Mouse (Mus musculus) kidney, postnatal 36 days (tissue): ENCODE results near the gene Dennd4b.
"Not testable (repeated sequence)": the region's sequence is repeated elsewhere in the genome, so short reads cannot be mapped to it uniquely, and the experiment has no call there.

Source experiments
- DNase-seq, 2 experiments: peaks; one replicate each; pipeline ENCODE4 v3.0.0; 2021 to 2022; ENCODE audit warnings: mixed read lengths in 2 of 2

Dennd4b gene

DNA sequence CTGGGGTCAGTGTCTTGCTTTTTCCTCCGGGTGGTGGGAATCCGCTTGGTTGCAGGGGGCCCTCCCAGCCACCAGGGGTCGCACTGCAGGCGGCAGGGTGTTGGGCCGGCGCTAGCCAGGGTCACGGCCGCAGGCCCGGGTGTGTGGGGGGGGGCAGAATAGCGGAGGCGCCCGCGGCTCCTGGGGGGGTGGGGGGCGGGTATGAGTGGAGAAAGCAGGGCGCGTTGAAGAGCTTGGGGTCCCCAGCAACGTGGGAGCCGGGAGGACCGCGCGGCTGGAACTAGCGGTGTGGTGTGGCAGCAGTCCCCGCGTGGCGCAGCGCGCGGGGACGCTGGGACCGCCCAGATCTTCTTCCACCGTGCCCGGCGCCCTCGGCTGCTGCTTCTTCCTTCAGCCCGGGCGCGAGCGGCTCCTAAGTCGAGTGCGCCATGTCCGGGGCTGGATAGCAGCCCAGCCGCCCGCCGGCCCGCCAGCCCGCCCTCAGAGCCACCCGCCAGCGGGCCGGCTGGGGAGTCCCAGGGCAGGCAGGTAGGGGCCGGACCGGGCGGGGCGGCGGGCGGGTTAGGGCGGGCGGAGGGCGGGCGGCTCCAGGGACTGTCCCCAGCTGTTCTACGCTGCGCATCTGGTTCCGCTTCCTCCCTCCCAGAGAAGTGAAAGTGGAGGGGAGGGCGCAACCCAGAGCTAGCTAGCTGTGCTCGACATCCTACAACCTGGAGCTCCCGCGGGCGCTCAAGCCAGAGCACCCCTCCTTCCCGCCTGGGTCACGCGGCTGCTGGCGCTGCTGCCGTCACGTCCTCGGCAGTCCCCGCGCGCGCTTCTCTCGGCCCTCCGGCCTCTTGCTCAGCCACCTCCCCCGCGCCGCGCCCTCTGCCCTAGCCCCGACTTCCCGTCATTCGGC lies at the start of gene Dennd4b:
Dennd4b (plus strand) TSS at position 152 of the 898 bp plus-strand sequence.
- DNase-seq = peak; percentile 91 to 96

GRCm38 (mm10) chr3:90215825-90216380 lies 49.1 kb upstream of the Dennd4b start:
- DNase-seq = peak; percentile 30 to 34

- peak; percentile 62 to 76 for DNase-seq
Observed at GRCm38 (mm10) chr3:90220088-90220487, 44.9 kb upstream of the Dennd4b start.

- peak; percentile 88 to 90 for DNase-seq
Observed at GRCm38 (mm10) chr3:90220531-90220951, 44.4 kb upstream of the Dennd4b start.

DNA sequence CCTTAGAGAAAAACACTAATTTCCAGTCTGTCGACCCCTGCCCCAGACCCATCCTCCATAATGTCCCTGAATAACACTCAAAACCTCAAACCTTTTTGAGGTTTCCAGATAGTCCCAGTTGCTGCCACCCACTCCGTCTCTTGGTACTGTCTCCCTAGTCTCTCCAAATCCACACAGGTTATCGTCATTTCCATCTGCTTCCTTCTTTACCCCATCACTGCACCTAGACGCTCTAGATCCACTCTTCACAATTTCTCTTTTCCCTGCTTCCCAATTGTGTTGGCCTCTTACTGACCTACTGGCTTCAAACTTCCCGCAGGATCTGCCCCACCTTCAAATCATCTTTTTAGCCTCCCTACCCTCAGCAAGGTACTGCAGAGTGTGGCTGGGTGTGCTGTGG lies 43.9 kb upstream of the Dennd4b start:
- no peak for DNase-seq

GRCm38 (mm10) chr3:90222455-90222854 lies 42.5 kb upstream of the Dennd4b start:
- no peak for DNase-seq

DNA sequence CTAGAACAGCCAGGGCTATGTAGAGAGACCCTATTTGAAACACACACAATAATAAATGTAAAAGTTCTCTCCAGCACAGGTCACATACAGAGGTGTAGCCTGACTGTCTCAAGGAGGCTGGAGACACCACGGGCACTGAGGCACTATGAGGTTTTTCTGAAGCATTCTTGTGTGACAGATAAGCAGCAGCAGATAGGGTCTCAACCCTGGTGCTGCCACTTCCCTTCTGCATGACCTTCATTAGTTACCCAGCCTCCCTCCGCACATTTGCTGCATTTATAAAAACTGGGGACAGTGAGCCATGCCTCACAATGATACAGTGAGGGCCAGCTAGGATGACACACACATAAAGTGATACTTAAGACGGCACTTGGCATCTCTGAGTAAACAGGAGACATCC lies 42.0 kb upstream of the Dennd4b start:
- DNase-seq = no peak

DNA sequence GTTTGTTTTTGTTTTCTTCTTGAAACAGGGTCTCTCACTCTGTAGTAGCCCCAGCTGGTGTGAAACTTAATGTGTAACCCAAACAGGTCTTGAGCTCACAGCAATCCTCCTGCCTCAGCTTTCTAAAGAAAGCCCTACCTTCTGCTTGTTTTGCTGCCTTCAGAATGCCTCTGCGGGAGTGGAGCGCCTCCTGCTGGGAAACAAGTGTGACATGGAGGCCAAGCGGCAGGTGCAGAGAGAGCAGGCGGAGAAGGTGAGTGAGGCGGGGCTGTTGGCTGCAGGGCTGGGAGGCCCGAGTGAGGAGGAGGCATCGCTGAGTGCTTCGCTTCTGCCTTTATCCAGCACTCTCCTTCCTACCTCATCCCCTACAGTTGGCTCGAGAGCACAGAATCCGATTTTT lies 40.7 kb upstream of the Dennd4b start:
- DNase-seq = no peak

- DNase-seq = no peak
Observed at GRCm38 (mm10) chr3:90231075-90231474, 33.9 kb upstream of the Dennd4b start.

DNA sequence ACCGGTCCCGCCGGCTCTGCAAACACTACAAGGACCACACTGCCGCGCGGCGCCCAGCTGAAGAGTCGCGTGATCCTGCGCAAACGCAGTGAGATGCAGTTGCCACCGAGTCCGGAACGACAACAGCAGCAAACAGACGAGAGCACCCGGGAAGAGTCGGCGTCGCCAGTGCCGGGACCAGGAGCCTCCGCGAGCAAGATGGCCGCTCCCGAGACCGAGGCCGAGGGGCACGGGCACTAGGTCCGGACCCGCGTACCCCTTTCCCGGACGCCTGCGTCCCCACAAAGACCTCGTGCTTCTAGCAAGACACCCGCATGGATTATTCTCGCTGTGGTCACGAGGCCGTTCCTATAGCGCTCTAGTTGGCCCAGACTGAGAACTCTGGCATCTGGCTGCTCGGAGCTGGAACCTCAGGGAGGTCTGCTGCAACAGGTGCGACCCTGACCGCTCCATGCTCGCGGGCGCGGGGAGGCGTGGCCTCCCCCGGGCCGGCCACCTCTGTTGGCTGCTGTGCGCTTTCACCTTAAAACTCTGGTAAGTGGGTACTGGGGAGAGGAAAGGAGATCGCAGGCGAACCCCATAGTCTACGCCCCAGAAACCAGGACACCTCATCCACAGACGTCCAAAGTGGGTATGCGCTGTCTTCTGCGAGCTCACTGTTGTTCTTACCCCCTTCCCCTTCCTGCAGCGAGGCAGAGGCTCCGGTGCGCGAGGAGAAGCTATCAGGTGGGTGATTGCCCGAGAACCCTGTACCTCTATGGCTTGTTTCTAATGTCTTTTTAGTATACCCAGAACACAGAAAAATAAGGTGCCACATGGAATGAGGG lies 33.3 kb upstream of the Dennd4b start, which contains the start of gene Jtb:
Jtb (plus strand) TSS at position 91 of the 827 bp plus-strand sequence.
- DNase-seq = peak; percentile 96 to 97

- peak; percentile 55 to 64 for DNase-seq
Observed at GRCm38 (mm10) chr3:90241251-90241650, 23.7 kb upstream of the Dennd4b start.

- no peak for DNase-seq
Observed at GRCm38 (mm10) chr3:90241669-90242358, 23.2 kb upstream of the Dennd4b start.

DNA sequence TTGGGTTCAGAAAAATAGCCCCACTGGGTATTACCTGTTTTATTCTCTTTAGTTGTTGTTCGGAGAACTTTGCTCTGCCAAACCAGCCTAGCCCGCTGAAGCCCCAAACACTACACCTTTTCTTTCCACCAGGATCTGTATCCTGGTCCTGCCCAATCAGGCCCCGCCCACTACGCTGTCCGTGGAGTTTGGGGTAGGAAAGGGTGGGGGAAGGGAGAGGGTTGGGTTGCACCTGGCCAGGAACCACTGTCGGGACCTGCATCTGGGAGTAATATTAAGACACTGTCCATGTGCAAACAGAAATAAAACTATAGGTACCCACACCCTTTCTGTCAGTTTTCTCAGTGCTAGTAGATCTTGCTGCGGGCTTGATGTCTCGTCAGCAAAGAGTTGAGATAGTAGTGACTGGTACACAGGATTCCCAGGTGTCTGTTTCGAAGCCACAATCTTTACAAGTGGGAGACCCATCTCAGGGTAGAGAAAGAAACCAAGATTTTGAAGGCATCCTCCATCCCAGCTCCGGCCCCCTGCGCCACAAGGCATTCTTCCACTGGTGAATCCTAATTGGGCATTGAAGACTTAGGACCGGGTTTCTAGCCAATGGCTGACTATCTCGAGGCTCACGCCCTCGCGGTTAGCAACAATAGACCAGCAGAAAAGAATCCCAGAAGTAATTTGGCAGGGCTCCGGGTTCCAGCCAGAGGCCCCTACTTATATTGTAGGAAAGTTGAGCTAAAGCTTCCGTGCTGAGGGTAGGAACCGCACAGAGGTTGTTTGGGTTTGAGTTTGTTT lies 21.8 kb upstream of the Dennd4b start, which contains the start of gene Creb3l4:
Creb3l4 (minus strand) TSS at position 529 of the 792 bp plus-strand sequence.
- DNase-seq = peak; percentile 29 to 65

DNA sequence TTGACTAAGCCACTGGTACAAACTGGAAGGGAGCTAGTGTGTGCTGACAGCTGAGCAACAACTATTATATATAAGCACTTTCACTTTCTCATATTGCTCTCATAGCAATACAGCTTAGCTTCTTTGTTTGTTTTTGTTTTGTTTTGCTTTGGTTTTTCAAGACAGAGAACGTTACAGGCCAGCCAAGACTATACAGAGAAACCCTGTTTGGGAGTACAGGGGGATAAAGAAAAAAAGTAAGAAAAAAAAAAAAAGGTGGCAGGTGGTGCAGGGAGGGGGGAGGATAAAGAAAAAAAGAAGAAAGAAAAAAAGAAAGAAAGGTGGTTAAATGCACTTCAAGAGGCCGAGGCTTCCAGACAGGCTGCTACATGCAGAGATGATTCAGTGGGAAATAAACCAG lies 19.6 kb upstream of the Dennd4b start:
- DNase-seq = no peak

- no peak for DNase-seq
Observed at GRCm38 (mm10) chr3:90247630-90247959, 17.4 kb upstream of the Dennd4b start.

DNA sequence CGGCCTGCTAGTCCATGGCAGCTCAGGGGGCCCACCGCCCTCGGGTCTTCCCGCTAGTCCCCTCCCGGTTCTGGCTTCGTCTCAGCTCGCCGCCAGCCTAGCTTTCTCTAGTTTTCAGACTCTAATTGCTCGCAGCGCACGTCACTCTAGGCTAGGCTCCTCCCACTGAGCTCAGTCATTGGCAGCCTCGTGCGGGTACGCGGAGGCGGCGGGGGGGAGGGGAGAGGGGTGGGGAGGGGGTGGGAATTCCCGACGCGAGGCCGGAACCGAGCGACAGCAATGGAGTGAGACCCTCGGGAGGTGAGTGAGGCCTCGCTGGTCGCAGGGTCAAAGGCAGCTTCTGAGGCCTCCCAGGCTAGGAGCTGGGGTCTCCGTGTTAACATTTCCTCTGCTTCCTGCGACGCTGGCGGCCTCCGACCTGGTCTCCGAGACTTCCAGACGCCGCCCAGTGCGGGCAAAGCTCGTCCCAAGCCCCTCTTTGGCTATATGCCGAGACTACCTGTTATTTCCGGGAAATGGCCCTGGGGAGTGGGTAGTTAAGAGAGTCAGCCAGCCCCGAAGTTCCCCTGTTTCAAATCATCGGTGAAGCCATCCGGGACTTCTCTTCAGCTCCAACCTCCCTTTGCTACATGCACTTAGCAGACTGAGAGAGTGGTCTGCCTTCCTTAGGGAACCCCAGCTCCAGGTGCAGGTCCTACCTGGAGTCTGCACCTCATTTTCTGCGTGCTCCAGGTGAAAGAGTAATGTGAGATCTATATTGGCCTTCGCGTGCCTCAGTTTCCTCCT lies 16.8 kb upstream of the Dennd4b start, which contains the start of gene Slc39a1:
Slc39a1 (plus strand) TSS at position 213 of the 786 bp plus-strand sequence.
- peak; percentile 96 to 98 for DNase-seq

DNA sequence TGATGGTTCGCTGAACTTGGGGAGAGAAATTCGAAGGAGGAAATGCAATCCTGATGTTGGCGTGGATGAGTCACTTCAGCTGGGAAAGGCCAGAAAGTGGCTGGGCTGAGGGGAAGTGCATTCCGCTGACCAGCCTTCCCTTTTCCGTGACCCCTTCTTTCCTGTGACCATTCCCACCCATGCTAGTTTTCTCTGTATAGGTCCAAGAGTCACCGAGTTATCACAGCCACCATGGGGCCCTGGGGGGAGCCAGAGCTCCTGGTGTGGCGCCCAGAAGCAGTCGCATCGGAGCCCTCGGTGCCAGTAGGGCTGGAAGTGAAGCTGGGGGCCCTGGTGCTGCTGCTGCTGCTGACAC lies 16.3 kb upstream of the Dennd4b start:
- peak; percentile 44 to 51 for DNase-seq

GRCm38 (mm10) chr3:90250791-90251190 lies 14.2 kb upstream of the Dennd4b start:
- DNase-seq = no peak

- not testable (repeated sequence) for DNase-seq
Observed at GRCm38 (mm10) chr3:90251731-90252226, 13.2 kb upstream of the Dennd4b start.

GRCm38 (mm10) chr3:90252659-90253058 lies 12.3 kb upstream of the Dennd4b start:
- DNase-seq = not testable (repeated sequence)

- not testable (repeated sequence) for DNase-seq
Observed at GRCm38 (mm10) chr3:90253174-90253573, 11.8 kb upstream of the Dennd4b start.
